Mouse (Mus musculus) heart, postnatal 4 days (tissue): ENCODE results near the gene 1600012H06Rik. TPM values are rescaled to one million over a fixed set of nuclear protein-coding genes. Genes with fewer than 3 reads are reported as not detected.
"Not testable (repeated sequence)": the region's sequence is repeated elsewhere in the genome, so short reads cannot be mapped to it uniquely, and the experiment has no call there.

Source experiments
- DNase-seq: peaks from one replicate; pipeline ENCODE4 v3.0.0; 2021
- total RNA-seq, 2 experiments: library from RNA; stranded (reverse); gene quantifications; 2 replicates each; pipeline ENCODE4 v1.2.3; 2021

Gene 1600012H06Rik
- total RNA-seq, 2 experiments from 2014 or later, result 18.6 to 18.9 TPM

DNA sequence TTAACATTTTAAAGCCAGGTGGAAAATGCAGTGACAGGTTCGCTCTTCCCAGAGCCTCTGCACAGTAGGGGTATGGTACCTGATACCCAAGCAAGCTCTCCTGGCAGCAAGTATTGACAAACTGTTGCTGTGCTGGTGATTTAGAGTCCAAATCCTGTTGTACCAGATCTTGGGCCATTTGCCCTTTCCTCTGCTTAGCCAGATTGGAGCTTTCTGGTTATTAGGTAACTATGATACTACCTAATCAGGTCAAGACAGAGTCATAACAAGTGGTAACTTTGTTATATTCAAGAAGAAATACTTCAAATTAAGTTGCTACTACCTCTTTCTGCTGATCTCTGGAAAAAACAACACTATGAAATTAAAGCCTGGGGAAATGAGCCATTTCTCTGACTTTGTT, 1.6 kb downstream of the 1600012H06Rik start:
- DNase-seq, result no peak

GRCm38 (mm10) chr17:14949161-14949827, 6.3 kb downstream of the 1600012H06Rik start:
- no peak for DNase-seq

GRCm38 (mm10) chr17:14953452-14953851, 10.5 kb downstream of the 1600012H06Rik start:
- no peak for DNase-seq

- DNase-seq, result no peak
Observed at GRCm38 (mm10) chr17:14958686-14959327, 15.8 kb downstream of the 1600012H06Rik start.

GRCm38 (mm10) chr17:14959979-14960378, 17.0 kb downstream of the 1600012H06Rik start:
- no peak for DNase-seq

GRCm38 (mm10) chr17:14960520-14960919, 17.5 kb downstream of the 1600012H06Rik start:
- peak; percentile 40 for DNase-seq

DNA sequence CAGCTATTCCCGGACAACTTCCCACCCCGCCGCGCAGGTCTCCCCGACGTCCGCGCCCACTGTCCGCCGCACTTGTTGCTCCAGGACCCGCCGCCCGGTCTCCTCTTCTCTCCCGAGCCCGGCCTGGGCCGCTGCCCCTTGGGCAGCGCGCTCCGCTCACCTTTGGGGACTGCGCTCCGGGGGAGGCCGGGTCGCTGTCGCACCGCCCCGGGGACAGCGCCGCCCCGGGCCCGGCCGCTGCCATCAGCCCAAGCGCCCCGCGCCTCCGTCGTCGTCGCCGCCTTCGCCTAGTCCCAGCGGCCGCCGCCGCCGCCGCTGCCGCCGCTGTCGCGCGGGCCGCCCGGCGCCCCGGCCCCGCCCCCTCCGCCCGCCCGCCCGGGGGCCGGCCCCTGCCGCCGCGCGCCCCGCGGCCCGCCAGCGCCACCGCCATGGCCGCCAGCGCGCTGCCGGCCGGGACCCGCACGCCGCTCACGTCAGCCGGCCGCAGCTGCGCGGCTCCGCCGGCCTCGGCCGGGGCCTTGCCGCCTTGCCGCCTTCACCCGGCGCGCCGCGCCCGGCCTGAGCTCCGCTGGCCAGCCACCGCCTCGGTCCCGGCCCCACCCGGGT, 18.1 kb downstream of the 1600012H06Rik start, which contains the start of gene Phf10:
Phf10 (minus strand) TSS at position 323 of the 606 bp plus-strand sequence.
- DNase-seq, result peak; percentile 50

DNA sequence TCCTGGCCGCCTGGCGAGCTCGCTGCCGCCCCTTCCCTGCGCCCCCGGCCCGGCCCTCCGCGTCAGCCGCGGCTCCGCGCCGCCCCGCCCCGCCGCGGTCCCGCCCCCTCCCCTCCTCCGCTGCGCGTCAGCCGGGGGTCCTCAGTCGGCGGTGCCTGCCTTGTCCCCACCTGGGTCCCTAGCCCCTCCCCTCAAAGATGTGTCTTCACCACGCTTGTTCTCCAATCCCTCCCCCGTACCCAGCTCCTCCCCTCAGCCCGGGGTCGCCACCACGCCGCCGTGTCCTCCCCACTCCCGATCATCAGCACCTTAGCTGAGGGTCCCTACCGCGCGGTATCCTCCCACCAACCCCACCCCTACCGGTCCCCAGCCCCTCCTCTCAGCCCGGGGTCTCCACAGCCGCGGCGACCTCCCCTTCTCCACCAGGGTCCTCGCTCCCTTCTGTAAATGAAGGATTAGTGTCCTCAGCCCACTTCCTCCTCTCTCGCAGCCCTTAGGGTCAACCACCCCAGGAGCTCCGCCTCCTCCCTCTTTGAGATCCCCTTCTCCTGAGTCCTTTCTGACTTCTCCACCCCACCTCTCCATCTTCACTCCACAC, 18.7 kb downstream of the 1600012H06Rik start:
- DNase-seq, result not testable (repeated sequence)

GRCm38 (mm10) chr17:14968373-14968913, 25.5 kb downstream of the 1600012H06Rik start:
- DNase-seq, result not testable (repeated sequence)

DNA sequence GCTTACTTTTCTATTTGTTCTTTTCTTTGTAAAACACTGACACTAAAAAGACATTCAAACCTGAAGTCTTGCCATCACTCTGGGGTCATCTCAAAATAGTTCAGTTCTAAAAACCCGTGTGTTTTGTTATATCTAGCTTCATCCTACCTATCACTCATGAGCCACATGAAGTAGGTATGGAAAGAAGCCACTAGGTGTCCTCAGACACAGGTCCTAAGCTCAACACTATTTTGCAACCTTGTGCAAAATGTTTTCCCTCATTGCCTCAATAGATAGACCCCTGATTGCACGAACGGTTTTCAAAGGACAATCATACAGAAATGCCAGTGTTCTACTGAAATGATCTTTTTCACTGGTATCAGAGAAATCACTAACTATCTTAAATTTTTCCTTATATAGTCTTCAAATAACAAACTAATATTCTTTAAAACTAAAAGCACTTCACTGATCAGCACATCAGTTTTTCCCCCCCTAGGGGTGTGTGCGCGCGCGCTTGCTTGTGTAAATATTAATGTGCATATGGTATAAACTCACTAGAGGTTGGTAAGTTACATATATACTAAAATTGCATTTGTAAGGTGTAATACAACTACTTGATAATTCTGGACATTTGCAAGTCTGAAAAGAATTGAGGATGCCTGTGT, 34.9 kb downstream of the 1600012H06Rik start:
- not testable (repeated sequence) for DNase-seq

DNA sequence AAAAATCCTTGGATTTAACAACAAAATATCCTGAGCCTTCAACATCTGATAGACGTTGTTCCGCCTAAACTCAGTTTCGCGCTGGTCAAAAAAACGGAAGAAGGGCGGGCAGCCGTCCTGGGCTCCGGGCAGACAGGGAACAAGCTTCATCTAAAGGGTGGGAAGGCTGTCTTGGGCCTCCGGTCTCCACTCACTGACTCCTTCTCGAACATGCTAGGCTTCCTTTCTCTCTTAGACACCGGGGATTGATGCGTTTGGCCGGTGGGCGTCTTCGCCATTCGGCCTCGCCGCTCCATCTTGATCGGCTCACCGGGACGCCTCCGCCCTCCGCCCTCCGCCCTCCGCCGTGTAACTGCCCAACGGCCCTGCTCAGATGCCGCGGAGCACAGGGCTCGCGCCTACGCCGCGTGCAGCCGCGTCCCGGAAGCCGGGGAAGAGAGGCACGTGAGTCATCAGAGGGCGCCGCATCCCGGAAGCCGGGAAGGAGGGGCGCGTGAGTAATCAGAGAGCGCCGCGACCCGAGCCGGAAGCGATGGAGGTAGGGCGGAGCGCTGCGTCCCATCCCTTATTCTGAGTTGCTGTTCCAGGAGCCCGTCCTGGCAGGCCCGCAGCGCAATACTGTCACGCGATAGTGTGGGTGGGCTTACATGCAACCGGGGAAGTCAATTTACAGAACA, 35.5 kb downstream of the 1600012H06Rik start, which contains the start of the genes 9030025P20Rik and Gm3417:
9030025P20Rik (plus strand) TSS at position 107 of the 677 bp plus-strand sequence.
Gm3417 (minus strand) TSS at position 429 of the 677 bp plus-strand sequence.
- DNase-seq, result not testable (repeated sequence)

DNA sequence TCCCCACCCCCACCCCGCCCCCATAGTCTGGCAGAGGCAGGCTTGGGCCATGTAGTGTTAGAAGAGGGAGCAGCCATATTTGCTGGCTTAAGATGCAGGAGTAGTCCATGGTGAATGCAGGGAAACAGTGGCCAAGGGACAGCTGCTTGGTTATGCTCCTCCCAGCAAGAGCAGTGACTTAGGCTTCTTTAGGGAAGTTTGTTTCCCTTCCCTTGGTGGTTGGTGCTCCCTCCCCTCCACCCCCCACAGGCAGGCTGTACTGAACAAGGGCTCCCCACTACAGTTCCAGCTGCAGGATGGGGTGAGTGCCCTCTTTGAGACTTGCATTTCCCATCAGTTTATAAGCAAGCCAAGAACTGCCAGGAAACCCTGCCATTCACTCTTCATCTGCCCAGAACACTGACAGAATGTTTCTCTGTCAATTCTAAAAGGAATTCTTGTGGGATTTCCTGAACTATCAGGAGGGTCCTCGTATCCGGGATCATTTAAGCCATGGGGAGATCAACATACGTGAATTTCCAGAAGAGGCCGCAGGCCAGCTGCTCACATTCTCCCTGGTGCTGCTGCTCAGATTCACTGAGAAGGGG, 47.2 kb downstream of the 1600012H06Rik start:
- DNase-seq, result peak; percentile 3

- not testable (repeated sequence) for DNase-seq
Observed at GRCm38 (mm10) chr17:14992522-14993138, 49.6 kb downstream of the 1600012H06Rik start.

DNA sequence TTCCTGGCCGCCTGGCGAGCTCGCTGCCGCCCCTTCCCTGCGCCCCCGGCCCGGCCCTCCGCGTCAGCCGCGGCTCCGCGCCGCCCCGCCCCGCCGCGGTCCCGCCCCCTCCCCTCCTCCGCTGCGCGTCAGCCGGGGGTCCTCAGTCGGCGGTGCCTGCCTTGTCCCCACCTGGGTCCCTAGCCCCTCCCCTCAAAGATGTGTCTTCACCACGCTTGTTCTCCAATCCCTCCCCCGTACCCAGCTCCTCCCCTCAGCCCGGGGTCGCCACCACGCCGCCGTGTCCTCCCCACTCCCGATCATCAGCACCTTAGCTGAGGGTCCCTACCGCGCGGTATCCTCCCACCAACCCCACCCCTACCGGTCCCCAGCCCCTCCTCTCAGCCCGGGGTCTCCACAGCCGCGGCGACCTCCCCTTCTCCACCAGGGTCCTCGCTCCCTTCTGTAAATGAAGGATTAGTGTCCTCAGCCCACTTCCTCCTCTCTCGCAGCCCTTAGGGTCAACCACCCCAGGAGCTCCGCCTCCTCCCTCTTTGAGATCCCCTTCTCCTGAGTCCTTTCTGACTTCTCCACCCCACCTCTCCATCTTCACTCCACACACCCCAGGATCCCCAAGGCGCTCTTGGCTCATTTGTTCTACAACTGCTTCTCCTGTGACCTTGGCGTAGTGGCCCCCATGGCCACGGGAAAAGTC, 50.3 kb downstream of the 1600012H06Rik start:
- DNase-seq, result not testable (repeated sequence)

DNA sequence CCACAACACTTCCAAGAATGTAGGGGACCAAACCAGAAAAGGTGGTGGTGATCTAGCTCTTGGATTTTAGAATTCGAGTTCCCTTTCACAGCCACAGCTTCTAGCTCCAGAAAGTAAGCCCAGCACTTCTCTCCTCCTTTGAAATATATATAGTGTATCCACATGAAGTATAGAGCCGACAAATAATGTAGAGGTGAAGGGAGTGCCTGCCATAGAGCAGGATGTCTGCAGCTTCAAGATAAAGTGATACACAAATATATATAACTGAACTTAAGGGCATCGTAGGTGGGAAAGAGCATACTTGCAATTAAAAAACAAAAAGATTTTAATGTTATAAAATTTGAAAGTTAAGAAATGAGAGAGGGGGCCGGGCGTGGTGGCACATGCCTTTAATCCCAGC, 51.2 kb downstream of the 1600012H06Rik start:
- DNase-seq, result not testable (repeated sequence)

DNA sequence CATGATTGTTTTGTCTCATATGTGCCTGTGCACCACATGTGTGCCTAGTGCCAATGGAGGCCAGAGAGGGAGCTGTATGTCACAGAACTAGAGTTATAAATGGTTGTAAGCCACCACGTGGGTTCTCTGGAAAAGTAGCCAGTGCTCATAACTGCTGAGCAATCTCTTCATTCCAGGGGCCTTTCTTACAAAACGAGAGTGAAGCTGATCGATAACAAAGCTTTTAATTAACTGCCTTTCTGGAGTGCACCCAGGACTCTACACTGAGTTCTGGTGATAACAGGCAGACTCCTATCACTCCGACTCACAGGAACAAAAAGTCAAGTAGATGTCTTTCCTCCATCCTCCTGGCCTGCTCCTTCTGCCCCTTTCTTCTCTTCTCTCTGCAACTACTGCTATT, 57.1 kb downstream of the 1600012H06Rik start:
- not testable (repeated sequence) for DNase-seq

- not testable (repeated sequence) for DNase-seq
Observed at GRCm38 (mm10) chr17:15009088-15009487, 66.1 kb downstream of the 1600012H06Rik start.
